Mouse (Mus musculus) heart, postnatal 0 days (tissue): ENCODE results near the gene Rtl10.
"Not testable (repeated sequence)": the region's sequence is repeated elsewhere in the genome, so short reads cannot be mapped to it uniquely, and the experiment has no call there.

Experiments
- CTCF ChIP-seq: IDR thresholded peaks from 2 replicates; pipeline ENCODE4 v1.5.1; 2016; ENCODE audit warnings: antibody characterized with exemption, control low read depth, low read depth
- EP300 ChIP-seq: IDR thresholded peaks from 2 replicates; pipeline ENCODE4 v1.6.1; 2016; ENCODE audit warnings: antibody characterized with exemption, low read depth

DNA sequence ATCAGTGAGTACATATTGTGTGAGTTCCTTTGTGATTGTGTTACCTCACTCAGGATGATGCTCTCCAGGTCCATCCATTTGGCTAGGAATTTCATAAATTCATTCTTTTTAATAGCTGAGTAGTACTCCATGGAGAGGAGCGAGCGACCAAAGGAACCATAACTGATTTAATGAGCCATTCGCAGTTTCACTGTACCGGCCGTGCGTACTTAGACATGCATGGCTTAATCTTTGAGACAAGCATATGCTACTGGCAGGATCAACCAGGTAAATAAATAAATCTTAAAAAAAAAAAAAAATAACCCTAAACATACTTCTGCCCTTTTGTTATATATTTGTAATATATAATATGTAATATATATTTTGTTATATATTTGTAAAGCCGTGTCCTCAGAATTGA, 34.4 kb downstream of the Rtl10 start:
- TF ChIP-seq CTCF, EP300: not testable (repeated sequence)
